Mouse (Mus musculus) hindbrain, embryonic 13.5 days (tissue): ENCODE measurements at regions not wholly inside any gene's neighbourhood (a gene's known extent, or its start where the extent isn't known, plus 50 kb on each side); places are given as distances from the start of the nearest gene placed in this dataset.

Experiments used
- ATAC-seq: fragments of 200-750 bp; cut with Nextera tagmentation; 2 replicates; pipeline ENCODE4 v1.8.0; 2017; ENCODE audit warnings: moderate TSS enrichment; ENCODE audit not compliant: low FRiP score
- H3K27ac ChIP-seq: fragments of 300-500 bp; sonication (generic); 2 replicates; pipeline ENCODE4 v1.5.1; 2015; ENCODE audit warnings: inconsistent platforms, mild to moderate bottlenecking, moderate library complexity
- H3K27me3 ChIP-seq: fragments of 300-500 bp; sonication (generic); 2 replicates; pipeline ENCODE4 v1.6.1; 2015; ENCODE audit warnings: mild to moderate bottlenecking, inconsistent platforms
- H3K36me3 ChIP-seq: fragments of 300-500 bp; sonication (generic); 2 replicates; pipeline ENCODE4 v1.6.1; 2015; ENCODE audit warnings: mild to moderate bottlenecking, inconsistent platforms
- H3K4me1 ChIP-seq: fragments of 300-500 bp; sonication (generic); replicated peaks from 2 replicates; pipeline ENCODE4 v1.6.1; 2015; ENCODE audit warnings: inconsistent platforms
- H3K4me2 ChIP-seq: fragments of 300-500 bp; sonication (generic); 2 replicates; pipeline ENCODE4 v1.6.1; 2015; ENCODE audit warnings: inconsistent platforms, mild to moderate bottlenecking, moderate library complexity
- H3K4me3 ChIP-seq: fragments of 300-500 bp; sonication (generic); 2 replicates; pipeline ENCODE4 v1.5.1; 2015; ENCODE audit warnings: mild to moderate bottlenecking, inconsistent platforms
- H3K9ac ChIP-seq: fragments of 300-500 bp; sonication (generic); 2 replicates; pipeline ENCODE4 v1.6.1; 2015; ENCODE audit warnings: mild to moderate bottlenecking, inconsistent platforms
- H3K9me3 ChIP-seq: fragments of 300-500 bp; sonication (generic); 2 replicates; pipeline ENCODE4 v1.6.1; 2016; ENCODE audit warnings: inconsistent platforms
- WGBS: fragments of 180-500 bp; shearing (Covaris S2); methylation state at CpG from one replicate; pipeline ENCODE4 v1.1.7; 2015; 5-methylcytosine and 5-hydroxymethylcytosine counted together

DNA sequence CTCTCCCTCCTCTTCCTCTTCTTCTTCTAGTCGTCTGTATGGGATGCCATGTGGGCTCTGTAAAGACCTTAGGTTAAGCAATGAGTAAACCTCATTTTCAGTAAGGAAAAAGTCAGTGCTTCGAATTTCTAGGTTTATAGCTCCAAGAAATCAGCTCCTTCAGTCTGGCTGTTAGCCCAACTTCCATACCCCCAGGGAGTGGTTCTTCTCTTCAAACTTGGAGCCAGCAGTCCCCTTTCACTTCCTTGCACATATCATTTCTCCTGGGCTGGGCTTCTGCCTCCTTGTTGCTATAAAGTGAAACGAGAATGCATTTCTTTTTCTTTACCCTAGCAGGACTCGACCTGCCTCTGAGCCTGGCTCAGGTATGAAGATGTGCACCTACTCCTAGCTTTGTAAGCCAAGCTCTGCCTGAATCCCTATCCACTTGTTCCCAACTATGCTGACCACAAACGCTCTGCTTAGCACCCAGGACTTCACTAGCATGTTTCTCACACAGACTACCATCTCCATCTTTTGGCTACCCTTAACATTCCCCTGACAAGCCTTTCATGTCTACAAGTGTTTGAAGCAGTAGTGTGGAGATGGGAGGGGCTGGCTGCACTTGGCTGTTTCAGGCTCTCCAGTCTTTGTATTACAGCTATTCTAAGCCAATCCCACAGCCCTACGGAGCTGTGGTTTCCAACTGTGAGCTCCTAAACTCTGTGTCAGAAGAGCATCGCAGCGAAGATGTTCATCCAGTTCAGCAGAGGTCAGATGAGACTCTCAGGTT, 243.8 kb upstream of the Tprg start:
- Histone ChIP-seq H3K4me3 (no peak overlapping the region), H3K9ac (no peak overlapping the region), H3K27ac (no peak overlapping the region), H3K4me1 (no peaks in the 10 kb centered on the region), H3K9me3 (no peaks in the 10 kb centered on the region), H3K4me2 (no peak overlapping the region), H3K27me3 (peaks cover 11% of the 10 kb centered on the region; the same call in 1 of the 2 replicates), H3K36me3 (no peaks in the 10 kb centered on the region)
- no peak for ATAC-seq
- WGBS: 68% methylated on average over 8 of the region's 8 CpGs

DNA sequence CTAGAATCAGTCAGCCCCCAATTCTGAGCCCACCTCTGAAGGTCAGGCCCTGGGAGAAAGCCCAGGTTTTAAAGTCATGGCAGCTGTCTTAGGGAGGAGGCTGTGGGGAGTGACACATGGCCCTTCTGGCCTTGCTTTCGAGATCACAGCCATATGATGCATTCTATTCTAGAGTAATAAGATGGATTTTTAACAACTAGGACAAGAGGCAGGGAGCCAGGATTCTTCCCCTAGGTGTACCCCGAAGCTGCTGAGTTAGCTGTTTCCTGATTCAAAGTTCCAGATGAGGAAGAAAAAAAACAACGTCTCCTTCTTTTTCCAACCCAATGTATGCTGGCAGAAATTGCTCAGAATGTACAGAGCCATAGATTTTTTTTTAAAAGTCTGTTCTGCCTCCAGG, 242.0 kb upstream of the Tprg start:
- no peak overlapping the region for H3K4me3 ChIP-seq
- no peaks in the 10 kb centered on the region for H3K36me3 ChIP-seq
- no peak overlapping the region for H3K27ac ChIP-seq
- H3K4me1 ChIP-seq: no peaks in the 10 kb centered on the region
- no peak for ATAC-seq
- WGBS: 79% methylated on average over 3 of the region's 3 CpGs
- H3K4me2 ChIP-seq: no peak overlapping the region
- H3K9ac ChIP-seq: no peak overlapping the region
- H3K9me3 ChIP-seq: no peaks in the 10 kb centered on the region
- H3K27me3 ChIP-seq: peaks cover 17% of the 10 kb centered on the region; the same call in 1 of the 2 replicates

DNA sequence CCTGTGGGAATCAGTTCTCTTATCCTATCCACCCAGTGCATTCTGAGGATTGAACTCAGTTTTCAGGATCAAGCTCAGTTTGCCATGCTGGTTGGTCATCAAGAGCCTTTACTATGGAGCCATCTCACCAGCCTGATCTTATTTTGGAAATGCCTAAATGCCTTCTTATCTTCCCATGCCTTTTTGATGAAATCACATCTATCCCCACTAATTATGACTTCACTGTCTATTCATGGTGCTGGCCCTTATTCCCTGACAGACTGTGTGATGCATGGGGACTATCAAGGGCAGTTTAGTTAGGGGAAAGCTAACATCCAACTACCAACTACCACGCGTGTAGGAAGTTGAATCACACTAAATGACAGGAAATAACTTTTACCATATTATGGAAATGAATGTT, 238.9 kb upstream of the Tprg start:
- Histone ChIP-seq H3K9ac (no peak overlapping the region), H3K27ac (no peak overlapping the region)

GRCm38 (mm10) chr16:25049928-25050510, 236.6 kb upstream of the Tprg start:
- Histone ChIP-seq H3K27ac (no peak overlapping the region), H3K9ac (no peak overlapping the region), H3K27me3 (0 out of 2 replicates have a peak, but pooled peaks cover 8% of the 10 kb centered on the region), H3K36me3 (no peaks in the 10 kb centered on the region), H3K4me1 (no peaks in the 10 kb centered on the region), H3K4me3 (no peak overlapping the region), H3K9me3 (no peaks in the 10 kb centered on the region), H3K4me2 (no peak overlapping the region)
- 59% methylated on average over 7 of the region's 7 CpGs for WGBS
- no peak for ATAC-seq

More for the DNA sequence above, 238.9 kb upstream of the Tprg start:
- peaks cover 12% of the 10 kb centered on the region; the same call in 1 of the 2 replicates for H3K27me3 ChIP-seq
- no peak for ATAC-seq
- no peaks in the 10 kb centered on the region for H3K4me1 ChIP-seq
- no peak overlapping the region for H3K4me3 ChIP-seq
- no peak overlapping the region for H3K4me2 ChIP-seq
- no peaks in the 10 kb centered on the region for H3K36me3 ChIP-seq
- H3K9me3 ChIP-seq: no peaks in the 10 kb centered on the region
- 93% methylated on average over 2 of the region's 2 CpGs for WGBS

DNA sequence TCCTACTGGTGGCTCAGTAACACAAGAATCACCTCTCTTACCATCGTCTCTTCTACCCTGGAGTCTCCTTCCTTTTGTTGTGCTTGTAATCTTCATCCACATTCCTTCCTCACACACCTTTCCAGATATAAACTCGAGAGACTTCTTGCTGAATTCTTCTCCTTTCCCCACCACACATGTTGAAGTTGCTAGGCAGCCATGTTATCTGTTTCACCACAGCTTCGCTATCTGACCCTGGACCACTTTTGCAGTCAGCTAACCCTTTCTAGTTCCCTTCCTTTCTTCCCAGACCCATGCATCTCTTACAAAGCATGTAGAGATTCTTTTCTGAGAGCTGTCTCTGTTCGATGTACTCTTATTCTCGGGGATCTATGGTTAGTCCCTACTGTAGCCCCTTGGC, 235.6 kb upstream of the Tprg start:
- no peak overlapping the region for H3K9ac ChIP-seq
- no peaks in the 10 kb centered on the region for H3K9me3 ChIP-seq
- peaks cover 16% of the 10 kb centered on the region for H3K27me3 ChIP-seq
- no peak overlapping the region for H3K4me2 ChIP-seq
- WGBS: 88% methylated on average over 5 of the region's 5 CpGs
- H3K27ac ChIP-seq: no peak overlapping the region
- H3K36me3 ChIP-seq: no peaks in the 10 kb centered on the region
- no peaks in the 10 kb centered on the region for H3K4me1 ChIP-seq
- H3K4me3 ChIP-seq: no peak overlapping the region
- ATAC-seq: no peak

- H3K27ac ChIP-seq: no peak overlapping the region
- no peaks in the 10 kb centered on the region for H3K36me3 ChIP-seq
- no peak overlapping the region for H3K4me3 ChIP-seq
- no peak overlapping the region for H3K9ac ChIP-seq
- H3K4me2 ChIP-seq: no peak overlapping the region
- ATAC-seq: no peak
- H3K9me3 ChIP-seq: no peaks in the 10 kb centered on the region
- H3K27me3 ChIP-seq: peaks cover 26% of the 10 kb centered on the region
- no peaks in the 10 kb centered on the region for H3K4me1 ChIP-seq
- 76% methylated on average over 5 of the region's 5 CpGs for WGBS
Measured at GRCm38 (mm10) chr16:25052428-25052827, 234.2 kb upstream of the Tprg start.

GRCm38 (mm10) chr16:25052917-25053343, 233.7 kb upstream of the Tprg start:
- Histone ChIP-seq H3K4me3 (no peak overlapping the region), H3K4me1 (peaks cover under 1% of the 10 kb centered on the region), H3K27ac (no peak overlapping the region), H3K9me3 (no peaks in the 10 kb centered on the region), H3K9ac (no peak overlapping the region), H3K27me3 (peaks cover 31% of the 10 kb centered on the region), H3K4me2 (no peak overlapping the region), H3K36me3 (no peaks in the 10 kb centered on the region)
- ATAC-seq: no peak
- 81% methylated on average over 5 of the region's 5 CpGs for WGBS

- no peaks in the 10 kb centered on the region for H3K36me3 ChIP-seq
- no peak overlapping the region for H3K27ac ChIP-seq
- no peak overlapping the region for H3K9ac ChIP-seq
- no peaks in the 10 kb centered on the region for H3K9me3 ChIP-seq
- peaks cover 27% of the 10 kb centered on the region for H3K27me3 ChIP-seq
- peaks cover 8% of the 10 kb centered on the region for H3K4me1 ChIP-seq
- H3K4me2 ChIP-seq: no peak overlapping the region
- WGBS: 93% methylated on average over 2 of the region's 2 CpGs
- no peak for ATAC-seq
- no peak overlapping the region for H3K4me3 ChIP-seq
Measured at GRCm38 (mm10) chr16:25054304-25054703, 232.3 kb upstream of the Tprg start.

- Histone ChIP-seq H3K36me3 (no peaks in the 10 kb centered on the region), H3K27ac (no peak overlapping the region), H3K4me1 (peaks cover 18% of the 10 kb centered on the region), H3K9me3 (no peaks in the 10 kb centered on the region), H3K4me2 (no peak overlapping the region), H3K4me3 (no peak overlapping the region), H3K27me3 (peaks cover 24% of the 10 kb centered on the region), H3K9ac (no peak overlapping the region)
- ATAC-seq: no peak
- 80% methylated on average over 9 of the region's 9 CpGs for WGBS
Measured at GRCm38 (mm10) chr16:25055376-25055775, 231.2 kb upstream of the Tprg start.

GRCm38 (mm10) chr16:25058051-25058747, 228.4 kb upstream of the Tprg start:
- peaks cover 18% of the 10 kb centered on the region for H3K4me1 ChIP-seq
- H3K4me2 ChIP-seq: peak overlapping the region; percentile 73
- ATAC-seq: peak; percentile 9; the same call in 1 of the 2 replicates
- 0 out of 2 replicates have a peak overlapping the region, but pooled peaks have one; percentile 78 for H3K9ac ChIP-seq
- peaks cover 33% of the 10 kb centered on the region for H3K27me3 ChIP-seq
- H3K4me3 ChIP-seq: peak overlapping the region; percentile 60
- H3K36me3 ChIP-seq: no peaks in the 10 kb centered on the region
- 25% methylated on average over 11 of the region's 11 CpGs for WGBS
- H3K9me3 ChIP-seq: no peaks in the 10 kb centered on the region
- peak overlapping the region; percentile 93 for H3K27ac ChIP-seq

GRCm38 (mm10) chr16:25058812-25059501, 227.7 kb upstream of the Tprg start:
- Histone ChIP-seq H3K27me3 (peaks cover 40% of the 10 kb centered on the region), H3K27ac (peak overlapping the region; percentile 93), H3K4me3 (peak overlapping the region; percentile 60), H3K4me1 (peaks cover 18% of the 10 kb centered on the region), H3K4me2 (peak overlapping the region; percentile 73), H3K9me3 (no peaks in the 10 kb centered on the region), H3K36me3 (no peaks in the 10 kb centered on the region), H3K9ac (peak overlapping the region; percentile 78)
- ATAC-seq: peak; percentile 96
- WGBS: under 1% methylated on average over 36 of the region's 36 CpGs

GRCm38 (mm10) chr16:25059504-25059992, 227.1 kb upstream of the Tprg start:
- H3K36me3 ChIP-seq: no peaks in the 10 kb centered on the region
- peak overlapping the region; percentile 60 for H3K4me3 ChIP-seq
- no peak; the same call in 1 of the 2 replicates for ATAC-seq
- H3K27ac ChIP-seq: peak overlapping the region; percentile 93
- no peaks in the 10 kb centered on the region for H3K9me3 ChIP-seq
- H3K9ac ChIP-seq: peak overlapping the region; percentile 78
- 1% methylated on average over 12 of the region's 12 CpGs for WGBS
- peaks cover 40% of the 10 kb centered on the region for H3K27me3 ChIP-seq
- H3K4me2 ChIP-seq: peak overlapping the region; percentile 73
- H3K4me1 ChIP-seq: peaks cover 18% of the 10 kb centered on the region
